Mouse (Mus musculus): Measurements from ENCODE around the gene Srsf9.

DNA sequence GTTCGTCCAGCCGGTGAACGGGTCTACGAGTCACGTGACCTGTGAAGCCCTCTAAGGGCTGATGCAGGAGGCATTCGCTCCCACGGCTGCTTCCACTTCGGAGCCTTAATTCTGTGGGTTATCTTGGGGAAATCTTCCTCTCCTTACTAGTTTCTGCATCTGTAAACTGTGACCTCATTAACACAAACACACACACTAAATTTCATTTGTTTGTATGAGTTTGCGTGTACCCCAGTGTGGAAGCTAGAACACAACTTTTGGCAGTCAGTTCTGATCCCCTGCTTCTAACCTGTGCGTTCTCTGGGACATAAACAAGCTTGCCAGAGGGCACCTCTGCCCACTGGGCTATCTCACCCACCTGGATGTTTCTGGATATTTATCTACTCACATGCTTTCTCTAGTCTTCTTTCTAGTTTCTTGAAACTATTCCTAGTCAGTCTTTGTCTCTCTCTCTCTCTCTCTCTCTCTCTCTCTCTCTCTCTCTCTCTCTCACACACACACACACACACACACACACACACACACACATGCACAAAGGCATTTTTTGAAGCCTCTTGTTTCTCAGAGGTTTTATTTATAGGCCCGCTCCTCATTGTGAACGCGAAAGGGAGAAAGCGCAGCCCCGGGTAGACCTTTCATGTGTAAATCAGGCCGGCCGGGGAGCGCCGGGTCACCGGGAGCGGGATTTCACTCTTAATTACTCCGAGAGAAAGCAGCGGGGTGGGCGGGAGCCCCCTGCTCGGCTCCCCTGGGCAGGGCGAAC, 46.6 kb downstream of the Srsf9 start:
- TF ChIP-seq CTCF (IDR thresholded peaks at IDR 0.05; ENCODE audit: low read depth) (no peak), EP300 (optimal IDR thresholded peaks at IDR 0.05) (no peak)

All from stomach, postnatal 0 days (tissue).